Mouse (Mus musculus): ENCODE data around the gene Atp2b1.

- TF ChIP-seq CEBPB (IDR thresholded peaks at IDR 0.05; ENCODE audit: insufficient read depth, poor library complexity, severe bottlenecking) (no peak), MYOD1 (IDR thresholded peaks at IDR 0.05; ENCODE audit: control insufficient read depth in 1 of 3, insufficient read length in 2 of 3, low read depth in 2 of 3) (no peak)
Measured at GRCm38 (mm10) chr10:99004866-99005265, 90.7 kb downstream of the Atp2b1 start.
